Mouse (Mus musculus) kidney, adult 9 months (tissue): ENCODE data around the gene Lyrm7.
A peak's percentile ranks its signal among the peaks of the same experiment; 100 is the strongest.

Source experiments
- DNase-seq: peaks from one replicate; pipeline ENCODE4 v3.0.0; 2022

Lyrm7 gene

DNA sequence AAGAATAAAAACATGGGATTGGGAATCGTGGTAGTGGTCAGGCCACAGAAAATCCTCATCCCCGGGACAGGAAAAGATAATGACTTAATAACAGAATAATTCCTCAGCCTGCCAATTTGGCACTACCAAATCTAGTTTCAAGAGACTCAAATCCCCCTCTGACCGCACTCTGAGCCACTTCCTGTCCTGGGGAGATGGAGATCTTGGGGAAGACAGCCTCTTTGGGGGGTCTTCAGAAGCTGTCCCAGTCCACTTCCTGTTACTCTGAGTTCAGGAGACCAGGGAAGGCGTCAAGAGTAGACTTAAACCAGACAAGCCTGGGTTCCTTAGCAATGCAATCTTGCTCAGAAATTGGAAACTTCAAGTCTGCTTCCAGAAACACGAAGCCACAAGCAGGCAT, 15.8 kb downstream of the Lyrm7 start:
- no peak for DNase-seq

DNA sequence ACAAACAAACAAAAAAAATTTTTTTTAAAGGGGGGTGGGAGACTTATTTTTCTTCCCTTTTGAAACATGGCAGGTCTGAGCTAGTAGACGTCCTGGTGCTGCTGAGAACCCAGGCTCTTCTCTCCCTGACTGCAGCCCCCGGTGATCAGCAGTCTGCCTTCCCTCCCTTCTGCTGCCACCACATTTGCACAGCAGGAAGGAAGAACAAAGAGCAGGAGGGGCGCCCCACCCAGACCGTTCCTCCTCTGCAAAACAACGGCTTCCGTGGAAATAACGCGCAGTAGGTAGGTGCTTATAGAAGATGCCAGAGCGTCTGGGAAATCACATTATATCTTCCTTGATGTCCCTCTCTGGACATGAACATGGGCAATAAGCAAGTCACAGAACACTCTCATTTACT, 16.3 kb downstream of the Lyrm7 start:
- no peak for DNase-seq

GRCm38 (mm10) chr11:54840891-54841290, 19.8 kb downstream of the Lyrm7 start:
- no peak for DNase-seq

- no peak for DNase-seq
Measured at GRCm38 (mm10) chr11:54839696-54840095, 21.0 kb downstream of the Lyrm7 start.

DNA sequence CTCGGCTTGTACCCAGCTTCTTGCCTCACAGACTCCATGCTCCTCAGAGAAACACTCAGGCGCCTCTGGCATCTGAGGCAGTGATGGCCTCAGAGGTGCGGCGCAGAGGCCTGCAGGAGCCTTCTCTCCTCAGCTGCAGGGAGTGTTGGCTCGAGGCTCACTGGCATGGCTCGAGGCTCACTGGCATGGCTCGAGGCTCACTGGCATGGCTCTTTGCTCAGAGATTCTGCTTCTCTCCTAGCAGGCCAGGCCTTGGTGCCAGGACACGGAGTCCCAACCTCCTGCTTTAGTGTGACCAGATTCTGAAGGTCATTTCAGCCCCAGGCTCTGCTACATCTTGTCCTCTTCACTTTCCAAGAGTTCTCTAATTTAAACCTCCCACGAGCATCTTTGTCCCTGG, 24.6 kb downstream of the Lyrm7 start:
- no peak for DNase-seq

GRCm38 (mm10) chr11:54834596-54834995, 26.1 kb downstream of the Lyrm7 start:
- no peak for DNase-seq

DNA sequence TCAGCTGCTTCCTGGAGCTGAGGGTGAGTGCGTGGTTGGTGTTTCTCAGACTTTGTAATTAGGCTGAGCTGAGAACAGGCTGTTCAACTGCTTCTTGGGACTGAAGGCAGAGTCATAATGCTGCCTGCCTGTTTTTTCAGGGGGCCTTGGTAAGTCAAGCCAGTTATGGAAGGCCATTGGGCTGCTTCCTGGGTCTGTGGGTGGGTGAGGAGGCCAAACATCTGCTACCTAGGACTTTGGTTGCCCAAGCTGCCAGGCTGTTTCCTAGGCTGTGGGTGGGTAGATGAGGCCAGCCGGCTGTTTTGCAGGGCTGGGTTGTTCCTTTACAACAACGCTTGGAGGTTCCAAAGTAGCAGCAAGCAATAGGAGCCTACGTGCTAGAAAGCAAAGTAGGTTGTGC, 26.9 kb downstream of the Lyrm7 start:
- no peak for DNase-seq

DNA sequence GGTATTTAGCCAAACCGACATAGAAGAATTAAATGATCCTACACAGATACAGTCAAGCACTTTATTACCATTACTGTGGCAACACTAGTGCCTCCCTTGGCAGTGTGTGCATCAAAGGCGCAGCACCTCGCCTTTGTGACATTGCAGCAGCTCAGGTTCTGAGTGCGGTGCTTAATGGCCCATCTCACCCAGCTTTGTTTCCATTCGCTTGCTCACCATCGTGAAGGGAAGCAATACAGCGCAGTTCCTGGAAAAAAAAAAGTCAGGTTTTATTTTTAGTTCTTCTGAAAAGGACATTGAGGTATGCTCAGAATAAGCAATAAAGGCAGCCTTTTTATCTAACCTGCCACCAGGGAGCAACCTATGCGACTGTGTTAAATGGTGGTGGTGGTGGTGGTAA, 33.9 kb downstream of the Lyrm7 start:
- no peak for DNase-seq

DNA sequence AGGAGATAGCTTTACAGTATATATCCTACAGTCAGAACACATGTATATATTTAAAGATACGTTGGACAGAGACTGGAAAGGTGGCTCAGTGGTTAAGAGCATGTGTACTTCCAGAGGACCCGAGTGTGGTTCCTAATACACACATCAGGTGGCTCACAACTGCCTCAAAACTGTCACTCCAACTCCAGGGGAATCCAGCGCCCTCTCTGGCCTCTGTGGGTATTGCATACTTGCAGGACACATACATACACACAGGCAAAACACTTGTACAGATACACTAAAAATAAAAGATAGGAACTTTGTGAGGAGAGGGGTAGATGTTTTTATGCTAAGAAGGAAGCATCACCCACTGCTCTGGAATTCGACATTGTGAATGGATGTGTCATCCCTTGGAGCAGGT, 34.9 kb downstream of the Lyrm7 start:
- no peak for DNase-seq

DNA sequence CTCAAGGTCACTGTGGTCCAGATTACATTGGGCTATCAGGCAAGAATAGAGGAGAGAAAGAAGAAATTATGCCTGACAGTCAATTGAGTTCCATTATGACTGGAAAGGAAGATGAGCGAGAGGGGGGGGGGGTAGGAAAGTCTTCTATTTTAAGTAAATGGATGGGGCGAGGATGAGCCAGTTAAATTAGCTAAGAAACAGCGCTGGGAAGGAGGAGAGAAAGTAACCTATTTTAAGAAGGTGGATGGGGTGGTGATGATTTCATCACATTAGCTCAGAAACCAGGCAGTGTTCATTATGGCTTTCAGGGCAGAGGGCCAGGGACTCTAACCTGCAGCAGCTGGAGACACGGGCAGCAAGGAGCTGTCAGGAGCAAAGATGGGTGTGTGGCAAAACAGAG, 37.2 kb downstream of the Lyrm7 start:
- no peak for DNase-seq

DNA sequence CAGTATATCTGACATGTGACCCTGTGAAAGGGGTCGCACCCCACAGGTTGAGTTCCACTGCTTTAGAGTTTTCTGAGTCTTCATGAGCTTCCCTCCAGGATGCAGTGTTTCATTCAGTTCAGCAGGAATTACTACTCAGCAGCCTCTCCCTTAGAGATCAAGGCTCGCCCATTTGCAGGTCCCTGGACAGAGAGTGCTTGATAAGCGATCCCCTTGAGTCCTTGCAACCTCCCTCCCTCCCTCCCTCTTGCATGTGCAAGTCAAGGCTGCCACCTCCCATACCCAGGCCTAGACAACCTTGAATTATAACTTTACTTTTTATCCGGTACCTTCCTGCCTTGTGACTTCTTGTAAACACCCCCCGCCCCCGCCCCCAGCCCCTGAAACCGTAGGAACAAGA, 41.2 kb downstream of the Lyrm7 start:
- no peak for DNase-seq

GRCm38 (mm10) chr11:54817449-54817848, 43.3 kb downstream of the Lyrm7 start:
- no peak for DNase-seq

- DNase-seq = no peak
Measured at GRCm38 (mm10) chr11:54815659-54816058, 45.1 kb downstream of the Lyrm7 start.

DNA sequence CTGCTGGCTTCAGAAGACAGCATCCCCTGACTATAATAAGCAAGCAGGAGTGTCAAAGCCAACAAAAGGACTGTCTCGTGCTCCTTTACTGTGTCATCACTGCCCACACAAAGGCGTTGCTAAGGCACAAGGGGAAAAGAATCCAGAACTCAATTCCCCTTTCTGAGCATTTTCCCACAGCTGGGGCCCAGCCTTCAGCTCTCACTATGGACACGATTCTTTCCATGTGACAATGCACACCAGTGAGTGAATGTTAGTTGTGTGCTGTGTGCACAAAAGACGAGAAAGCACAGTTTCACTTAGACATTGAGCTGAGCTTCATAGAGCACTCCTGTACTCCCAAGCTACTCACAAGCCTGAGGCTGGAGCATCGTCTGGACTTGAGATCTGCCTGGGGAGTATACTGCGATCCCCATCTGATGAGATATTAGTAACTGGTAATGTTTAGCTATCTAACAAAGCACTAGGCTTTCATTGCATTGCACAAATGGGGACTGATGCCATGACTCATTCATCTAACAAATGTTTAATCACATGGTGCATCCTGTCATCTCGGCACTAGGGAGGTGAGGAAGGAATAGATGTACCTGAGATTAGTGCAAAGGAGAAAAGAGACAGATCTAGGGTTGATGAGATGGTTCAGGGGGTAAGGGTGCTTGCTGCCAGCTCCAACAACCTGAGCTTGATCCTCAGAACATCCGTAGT, 47.8 kb downstream of the Lyrm7 start:
- DNase-seq = no peak

GRCm38 (mm10) chr11:54812314-54812713, 48.4 kb downstream of the Lyrm7 start:
- no peak for DNase-seq

DNA sequence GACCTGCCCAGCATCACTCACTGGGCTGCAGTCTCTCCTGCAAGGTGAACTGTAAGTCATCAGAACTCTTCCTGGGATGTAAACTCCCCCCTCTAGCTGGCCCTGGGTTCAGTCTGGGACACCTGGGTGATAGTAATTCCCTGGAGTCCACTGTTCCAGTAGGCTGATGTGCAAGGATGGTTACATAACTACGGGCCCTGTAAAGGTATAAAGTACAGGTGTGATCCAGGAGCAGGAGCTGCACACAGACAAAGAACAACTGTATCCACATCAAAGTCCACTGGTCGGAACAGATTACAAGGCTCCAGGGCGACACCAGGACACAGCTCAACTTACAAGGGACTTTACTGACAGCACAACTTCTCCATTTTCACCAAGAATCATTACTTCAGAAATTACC, 49.7 kb downstream of the Lyrm7 start:
- peak; percentile 26 for DNase-seq

DNA sequence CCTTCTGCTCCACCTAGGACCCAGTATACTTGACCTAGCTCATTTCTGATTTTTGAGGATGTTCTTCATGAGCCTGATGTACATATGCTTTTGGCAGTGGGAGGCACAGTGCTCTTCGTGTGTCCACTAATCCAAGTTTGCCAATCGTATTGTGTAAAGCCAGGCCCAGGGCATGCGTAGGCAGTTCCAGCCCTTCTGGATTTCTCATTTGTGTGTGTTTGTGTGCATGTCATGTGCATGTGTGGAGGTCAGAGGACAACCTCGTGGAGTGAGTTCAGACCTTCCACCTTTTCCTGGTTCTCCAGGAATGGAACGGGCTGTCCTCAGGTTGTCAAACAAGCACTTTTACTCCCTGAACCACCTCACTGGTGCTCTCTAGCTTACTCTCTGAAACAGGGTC, 51.1 kb downstream of the Lyrm7 start:
- DNase-seq = no peak

GRCm38 (mm10) chr11:54808177-54808576, 52.5 kb downstream of the Lyrm7 start:
- no peak for DNase-seq

- peak; percentile 16 for DNase-seq
Measured at GRCm38 (mm10) chr11:54807669-54808068, 53.0 kb downstream of the Lyrm7 start.

DNA sequence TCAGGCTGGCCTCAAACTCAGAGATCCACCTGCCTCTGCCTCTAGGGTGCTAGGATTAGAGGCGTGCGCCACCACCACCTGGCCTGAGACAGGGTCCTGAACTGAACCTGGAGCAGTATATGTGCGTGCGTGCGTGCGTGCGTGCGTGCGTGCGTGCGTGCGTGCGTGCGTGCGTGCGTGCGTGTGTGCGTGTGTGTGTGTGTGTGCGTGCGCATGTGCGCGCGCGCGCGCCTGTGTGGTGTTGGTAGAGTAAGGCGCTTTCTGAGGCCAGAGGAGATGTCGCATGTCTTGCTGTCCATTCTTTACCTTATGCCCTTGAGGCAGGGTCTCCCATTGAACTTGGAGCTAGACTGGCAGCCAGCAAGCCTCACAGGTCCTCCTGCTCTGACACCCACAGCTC, 53.8 kb downstream of the Lyrm7 start:
- no peak for DNase-seq

DNA sequence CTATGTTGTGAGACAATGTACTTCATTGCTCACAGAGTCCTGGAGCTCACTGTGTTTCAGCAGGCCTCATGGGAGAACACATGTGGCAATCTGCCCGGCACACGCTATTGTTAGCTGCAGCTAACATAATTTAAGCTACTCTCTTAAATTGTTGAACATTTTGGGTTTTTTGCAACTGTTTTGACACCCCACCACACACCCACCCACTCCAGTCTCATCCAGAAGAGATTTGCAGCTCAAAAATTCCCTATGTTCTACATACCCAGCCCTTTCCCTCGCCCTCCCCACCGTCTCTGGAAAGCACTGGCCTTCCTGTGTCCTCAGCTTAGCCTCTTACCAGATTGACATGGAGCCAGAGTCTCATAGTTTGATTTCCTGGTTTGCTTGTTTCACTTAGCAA, 55.5 kb downstream of the Lyrm7 start:
- DNase-seq = peak; percentile 68

DNA sequence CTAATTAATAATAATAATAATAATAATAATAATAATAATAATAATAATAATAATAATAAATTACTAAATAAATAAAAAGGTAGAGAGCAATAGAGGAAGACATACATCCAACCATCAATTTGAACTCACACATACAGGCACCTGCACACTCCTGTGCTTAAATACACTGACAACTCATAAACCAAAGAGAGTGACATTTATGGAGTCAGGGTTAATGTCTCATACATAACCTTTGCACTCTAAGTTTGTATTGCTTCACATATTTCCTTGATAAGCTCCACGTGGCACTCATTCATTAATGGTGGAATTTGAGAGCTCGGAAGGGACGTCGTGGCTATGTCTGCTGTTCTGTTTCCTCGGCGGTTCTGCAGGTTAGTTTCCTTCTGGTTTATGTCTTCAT, 58.1 kb downstream of the Lyrm7 start:
- no peak for DNase-seq

- DNase-seq = peak; percentile 64
Measured at GRCm38 (mm10) chr11:54801791-54802558, 58.7 kb downstream of the Lyrm7 start.

GRCm38 (mm10) chr11:54796551-54796950, 64.2 kb downstream of the Lyrm7 start:
- no peak for DNase-seq

GRCm38 (mm10) chr11:54794678-54795077, 66.0 kb downstream of the Lyrm7 start:
- no peak for DNase-seq
